Mouse (Mus musculus) liver, postnatal 0 days (tissue): ENCODE data around the gene Prss30. TPM values are rescaled to one million over a fixed set of nuclear protein-coding genes. Genes with fewer than 3 reads are reported as not detected.
"Not testable (repeated sequence)": the region's sequence is repeated elsewhere in the genome, so short reads cannot be mapped to it uniquely, and the experiment has no call there.

Experiments
- ATAC-seq: fragments of 200-750 bp; cut with Nextera tagmentation; 2 replicates; pipeline ENCODE4 v1.8.0; 2017; ENCODE audit warnings: mild to moderate bottlenecking, moderate library complexity
- DNase-seq: peaks from one replicate; pipeline ENCODE4 v3.0.0-alpha.2; 2016
- H3K27ac ChIP-seq: fragments of 300-500 bp; sonication (generic); 2 replicates; pipeline ENCODE4 v1.5.1; 2014; ENCODE audit warnings: antibody characterized with exemption, moderate library complexity, mild to moderate bottlenecking, low read depth
- H3K27me3 ChIP-seq: fragments of 300-500 bp; sonication (generic); 2 replicates; pipeline ENCODE4 v1.6.1; 2014; ENCODE audit warnings: low read length, control low read depth, mixed read lengths; ENCODE audit not compliant: insufficient read depth
- H3K36me3 ChIP-seq: fragments of 300-500 bp; sonication (generic); replicated peaks from 2 replicates; pipeline ENCODE4 v1.6.1; 2014; ENCODE audit warnings: mild to moderate bottlenecking, control low read depth, low read length, moderate library complexity, mixed read lengths; ENCODE audit not compliant: insufficient read depth
- H3K4me1 ChIP-seq: fragments of 300-500 bp; sonication (generic); 2 replicates; pipeline ENCODE4 v1.6.1; 2014; ENCODE audit warnings: antibody characterized with exemption, mild to moderate bottlenecking, control low read depth; ENCODE audit not compliant: insufficient read depth
- H3K4me2 ChIP-seq: fragments of 300-500 bp; sonication (generic); 2 replicates; pipeline ENCODE4 v1.6.1; 2014; ENCODE audit warnings: low read depth, mild to moderate bottlenecking, low read length, moderate library complexity, mixed read lengths
- H3K4me3 ChIP-seq: fragments of 300-500 bp; sonication (generic); 2 replicates; pipeline ENCODE4 v1.5.1; 2014; ENCODE audit warnings: low read depth, low read length
- H3K9ac ChIP-seq: fragments of 300-500 bp; sonication (generic); replicated peaks from 2 replicates; pipeline ENCODE4 v1.6.1; 2014; ENCODE audit warnings: mild to moderate bottlenecking, moderate library complexity
- H3K9me3 ChIP-seq: fragments of 300-500 bp; sonication (generic); 2 replicates; pipeline ENCODE4 v1.6.1; 2016; ENCODE audit warnings: mild to moderate bottlenecking, control low read depth, low read length, mixed read lengths
- CTCF ChIP-seq: sonication (generic); IDR thresholded peaks from 2 replicates; pipeline ENCODE4 v1.5.1; 2016; ENCODE audit warnings: antibody characterized with exemption, low read depth
- EP300 ChIP-seq: IDR thresholded peaks from 2 replicates; pipeline ENCODE4 v1.6.1; 2016; ENCODE audit warnings: antibody characterized with exemption, low read depth, mild to moderate bottlenecking
- WGBS: fragments of 180-500 bp; shearing (Covaris S2); extraction: QIAGEN DNeasy Blood & Tissue Kit; methylation state at CpG from one replicate; pipeline ENCODE4 v1.1.7; 2014; ENCODE audit not compliant: insufficient replicate concordance; 5-methylcytosine and 5-hydroxymethylcytosine counted together
- polyA plus RNA-seq: library from polyadenylated mRNA; unstranded; fragments of >200 nt; fragmentation: Nextera tagmentation; extraction: Ambion mirVana; gene quantifications from 2 replicates; pipeline ENCODE4 v1.2.1, GENCODE M21; 2015

Gene Prss30
- polyA plus RNA-seq, 1 experiment from 2014 or later, result 0.09 TPM

DNA sequence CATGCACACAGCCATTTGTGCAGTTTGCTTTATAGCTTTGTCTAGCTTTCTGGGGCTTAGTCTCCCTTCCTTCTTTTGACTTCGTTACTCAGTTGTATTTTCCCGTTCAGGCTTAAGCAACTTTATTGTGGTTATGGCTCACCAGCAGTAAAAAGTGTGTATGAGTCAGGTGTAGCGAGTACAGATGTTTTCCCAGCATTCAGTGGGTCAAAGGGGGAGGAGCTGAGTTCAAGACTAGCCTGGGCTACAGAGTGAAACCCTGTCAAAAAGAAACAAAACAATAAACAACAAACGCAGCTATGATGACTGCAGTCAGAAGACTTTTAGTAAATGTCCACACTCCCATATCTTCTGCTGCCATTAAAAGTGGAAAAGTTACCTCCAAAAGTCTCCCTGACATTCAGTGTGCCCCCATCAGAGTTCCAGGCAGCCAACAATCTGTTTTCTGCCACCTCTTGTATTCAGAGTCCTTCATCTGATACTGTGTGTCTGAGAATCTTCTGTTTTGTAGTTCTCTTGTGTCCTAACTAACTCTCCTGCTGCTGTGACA lies 18.7 kb downstream of the Prss30 start:
- no peaks in the 10 kb centered on the region for H3K9me3 ChIP-seq
- no peak overlapping the region for H3K4me3 ChIP-seq
- H3K27ac ChIP-seq, result no peak overlapping the region
- no peaks in the 10 kb centered on the region for H3K27me3 ChIP-seq
- DNase-seq, result no peak
- no peaks in the 10 kb centered on the region for H3K4me1 ChIP-seq
- H3K36me3 ChIP-seq, result no peaks in the 10 kb centered on the region
- TF ChIP-seq CTCF, result no peak
- no peak for TF ChIP-seq EP300
- no peak overlapping the region for H3K4me2 ChIP-seq
- WGBS, result 56% methylated on average over 4 of the region's 4 CpGs
- ATAC-seq, result no peak
- H3K9ac ChIP-seq, result no peak overlapping the region

DNA sequence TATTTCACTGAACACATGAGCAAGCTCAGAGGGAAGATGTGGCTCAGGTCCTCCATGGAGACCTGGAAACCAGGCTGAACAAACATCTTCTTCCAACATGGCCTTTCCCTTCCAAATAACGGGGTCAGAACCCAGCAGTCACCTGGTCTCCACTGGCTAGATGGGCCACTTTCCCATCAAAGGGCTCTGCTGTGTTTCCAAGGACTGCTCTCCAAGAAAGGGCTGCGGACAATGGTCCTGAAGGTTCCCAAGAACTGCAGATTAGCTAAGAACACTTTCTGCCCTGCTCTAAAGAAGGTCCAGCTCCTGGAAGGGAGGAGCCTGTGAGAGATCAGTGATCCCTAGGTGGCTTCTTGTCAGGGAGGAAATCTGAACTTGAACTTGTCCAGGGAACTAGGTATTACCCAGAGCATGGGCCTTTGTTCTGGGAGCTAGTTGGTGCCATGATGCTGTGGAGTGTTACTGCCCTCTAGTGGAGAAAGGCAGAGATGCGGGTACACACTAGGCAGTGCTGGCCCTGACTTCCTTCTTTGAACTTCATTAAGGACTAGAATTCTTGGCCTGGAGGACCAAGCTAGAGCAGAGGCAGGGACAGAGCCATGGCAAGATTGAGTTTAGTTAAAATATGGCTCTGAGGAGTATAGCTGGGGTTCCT lies 20.2 kb downstream of the Prss30 start:
- no peak overlapping the region for H3K4me3 ChIP-seq
- no peaks in the 10 kb centered on the region for H3K4me1 ChIP-seq
- no peaks in the 10 kb centered on the region for H3K9me3 ChIP-seq
- no peak overlapping the region for H3K9ac ChIP-seq
- H3K27me3 ChIP-seq, result no peaks in the 10 kb centered on the region
- TF ChIP-seq CTCF (peak; percentile 98), EP300 (no peak)
- peak; percentile 77 for DNase-seq
- peak; percentile 64; the same call in 1 of the 2 replicates for ATAC-seq
- H3K36me3 ChIP-seq, result no peaks in the 10 kb centered on the region
- no peak overlapping the region for H3K27ac ChIP-seq
- H3K4me2 ChIP-seq, result no peak overlapping the region
- 32% methylated on average over 3 of the region's 3 CpGs for WGBS

DNA sequence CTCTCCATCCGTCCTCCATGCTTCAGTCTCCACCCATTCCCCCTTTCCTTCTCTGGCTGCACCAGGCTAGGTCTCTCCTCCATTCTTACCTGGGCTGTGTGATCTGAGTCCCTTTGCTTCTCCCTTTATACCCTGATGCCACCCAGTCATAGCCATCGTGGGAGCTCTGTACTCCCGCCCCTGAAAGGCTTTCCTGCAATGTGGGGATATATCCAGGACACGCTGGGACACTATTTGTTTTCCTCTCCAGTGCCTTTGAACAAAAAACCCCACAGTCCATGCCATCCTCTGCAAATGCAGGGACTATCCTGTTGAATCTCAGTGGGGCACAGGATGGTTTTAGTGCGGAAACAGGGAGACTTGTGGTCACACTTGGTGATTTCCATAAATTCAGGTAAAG lies 25.2 kb downstream of the Prss30 start, which contains the start of gene Sbpl:
Gene Sbpl, minus strand, starts transcription at position 101 of the 400 bp plus-strand sequence.
- DNase-seq (no peak), ATAC-seq (no peak)
- H3K27me3 ChIP-seq, result no peaks in the 10 kb centered on the region
- H3K9ac ChIP-seq, result no peak within 1 kb of the TSS
- H3K27ac ChIP-seq, result no peak within 1 kb of the TSS
- no peak within 1 kb of the TSS for H3K4me3 ChIP-seq
- no peaks in the 10 kb centered on the region for H3K4me1 ChIP-seq
- H3K4me2 ChIP-seq, result no peak within 1 kb of the TSS
- 70% methylated on average over 5 of the region's 5 CpGs for WGBS
- H3K9me3 ChIP-seq, result no peaks in the 10 kb centered on the region
- no peaks in the 10 kb centered on the region for H3K36me3 ChIP-seq
- TF ChIP-seq CTCF (no peak), EP300 (no peak)

DNA sequence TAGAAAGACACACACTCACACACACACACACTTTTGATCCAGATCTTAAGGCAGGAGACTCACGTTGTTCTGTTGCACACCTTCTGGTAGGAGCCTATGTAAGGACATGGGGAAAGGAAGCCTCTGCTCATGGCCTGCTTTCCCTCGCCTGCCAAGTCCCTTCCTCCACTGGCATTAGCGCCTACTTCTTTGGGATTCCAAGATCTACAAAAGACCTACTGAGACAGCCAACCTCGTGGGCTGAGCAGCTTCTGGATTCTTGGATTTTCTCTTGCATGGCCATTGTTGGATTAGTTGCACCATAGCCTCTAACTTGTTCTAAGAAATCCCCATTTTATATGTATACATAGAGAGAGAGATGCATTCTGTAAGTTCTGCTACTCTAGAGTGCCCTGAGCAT lies 29.5 kb downstream of the Prss30 start:
- not testable (repeated sequence) for H3K27ac ChIP-seq, DNase-seq, H3K9ac ChIP-seq, ATAC-seq, H3K36me3 ChIP-seq, H3K4me1 ChIP-seq, H3K27me3 ChIP-seq, H3K4me2 ChIP-seq, H3K9me3 ChIP-seq, H3K4me3 ChIP-seq
- 58% methylated on average over 4 of the region's 4 CpGs for WGBS

DNA sequence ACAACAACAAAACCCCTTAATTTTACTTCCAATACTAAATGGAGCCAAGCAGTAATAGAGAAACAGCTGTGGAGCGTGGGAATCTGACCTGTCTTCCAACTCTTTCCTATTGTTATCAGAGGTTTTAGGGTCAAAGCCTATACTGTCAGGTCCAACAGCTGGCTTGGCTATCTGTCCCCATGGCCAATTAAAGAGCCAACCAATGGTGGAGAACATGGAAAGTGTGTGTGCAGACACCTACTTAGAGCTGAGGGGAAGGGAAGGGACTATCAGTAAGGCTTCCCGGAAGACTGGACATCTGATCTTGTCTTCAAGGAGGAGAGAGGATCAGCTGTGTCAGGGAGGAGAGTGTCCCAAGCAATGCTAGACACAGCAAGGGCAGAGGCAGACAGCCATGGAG lies 31.3 kb downstream of the Prss30 start:
- no peak for ATAC-seq
- H3K27me3 ChIP-seq, result no peaks in the 10 kb centered on the region
- H3K9ac ChIP-seq, result no peak overlapping the region
- no peaks in the 10 kb centered on the region for H3K9me3 ChIP-seq
- no peak for DNase-seq
- H3K4me2 ChIP-seq, result no peak overlapping the region
- no peak overlapping the region for H3K27ac ChIP-seq
- no peak overlapping the region for H3K4me3 ChIP-seq
- 61% methylated on average over 2 of the region's 2 CpGs for WGBS
- H3K4me1 ChIP-seq, result no peaks in the 10 kb centered on the region
- H3K36me3 ChIP-seq, result no peaks in the 10 kb centered on the region
- no peak for TF ChIP-seq EP300
- TF ChIP-seq CTCF, result no peak

DNA sequence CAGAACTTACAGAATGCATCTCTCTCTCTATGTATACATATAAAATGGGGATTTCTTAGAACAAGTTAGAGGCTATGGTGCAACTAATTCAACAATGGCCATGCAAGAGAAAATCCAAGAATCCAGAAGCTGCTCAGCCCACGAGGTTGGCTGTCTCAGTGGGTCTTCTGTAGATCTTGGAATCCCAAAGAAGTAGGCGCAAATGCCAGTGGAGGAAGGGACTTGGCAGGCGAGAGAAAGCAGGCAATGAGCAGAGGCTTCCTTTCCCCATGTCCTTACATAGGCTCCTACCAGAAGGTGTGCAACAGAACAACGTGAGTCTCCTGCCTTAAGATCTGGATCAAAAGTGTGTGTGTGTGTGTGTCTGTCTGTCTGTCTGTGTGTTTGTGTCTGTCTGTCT lies 32.9 kb downstream of the Prss30 start:
- not testable (repeated sequence) for H3K4me1 ChIP-seq, H3K9me3 ChIP-seq, DNase-seq, H3K27ac ChIP-seq, H3K4me2 ChIP-seq, H3K36me3 ChIP-seq, H3K4me3 ChIP-seq, H3K27me3 ChIP-seq, H3K9ac ChIP-seq, ATAC-seq
- 58% methylated on average over 4 of the region's 4 CpGs for WGBS

DNA sequence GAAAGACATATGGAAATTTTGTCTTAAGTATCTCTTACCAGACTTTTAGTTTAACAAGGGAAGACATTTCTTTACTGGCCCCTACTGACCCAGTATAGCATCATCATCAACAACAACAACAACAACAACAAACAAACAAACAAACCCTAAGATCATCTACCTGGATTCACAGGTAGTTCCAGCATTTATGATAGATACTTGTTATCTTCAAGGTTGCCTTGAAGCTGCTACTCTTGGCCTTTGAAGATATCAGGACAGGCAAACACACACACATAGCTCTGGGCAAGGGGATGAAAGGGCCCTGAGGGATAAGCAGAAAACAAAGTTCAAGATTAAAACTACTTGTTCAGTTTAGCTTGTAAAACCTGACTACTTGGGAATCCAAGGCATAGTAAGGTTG lies 39.0 kb downstream of the Prss30 start, which contains the start of gene Sbp:
Gene Sbp, plus strand, starts transcription at position 301 of the 400 bp plus-strand sequence.
- Histone ChIP-seq H3K27me3 (no peaks in the 10 kb centered on the region), H3K9me3 (no peaks in the 10 kb centered on the region)
- ATAC-seq, result no peak

More for the DNA sequence above, 39.0 kb downstream of the Prss30 start, which contains the start of gene Sbp:
- Histone ChIP-seq H3K4me2 (no peak within 1 kb of the TSS), H3K36me3 (no peaks in the 10 kb centered on the region), H3K27ac (no peak within 1 kb of the TSS), H3K4me1 (no peaks in the 10 kb centered on the region), H3K9ac (no peak within 1 kb of the TSS), H3K4me3 (no peak within 1 kb of the TSS)
- no peak for DNase-seq
- no peak for TF ChIP-seq EP300
